Mouse (Mus musculus): ENCODE data around the gene Dmrta2. TPM values are rescaled to one million over a fixed set of nuclear protein-coding genes. Genes with fewer than 3 reads are reported as not detected.

Gene Dmrta2
- polyA plus RNA-seq, 1 experiment from 2014 or later, result not detected

DNA sequence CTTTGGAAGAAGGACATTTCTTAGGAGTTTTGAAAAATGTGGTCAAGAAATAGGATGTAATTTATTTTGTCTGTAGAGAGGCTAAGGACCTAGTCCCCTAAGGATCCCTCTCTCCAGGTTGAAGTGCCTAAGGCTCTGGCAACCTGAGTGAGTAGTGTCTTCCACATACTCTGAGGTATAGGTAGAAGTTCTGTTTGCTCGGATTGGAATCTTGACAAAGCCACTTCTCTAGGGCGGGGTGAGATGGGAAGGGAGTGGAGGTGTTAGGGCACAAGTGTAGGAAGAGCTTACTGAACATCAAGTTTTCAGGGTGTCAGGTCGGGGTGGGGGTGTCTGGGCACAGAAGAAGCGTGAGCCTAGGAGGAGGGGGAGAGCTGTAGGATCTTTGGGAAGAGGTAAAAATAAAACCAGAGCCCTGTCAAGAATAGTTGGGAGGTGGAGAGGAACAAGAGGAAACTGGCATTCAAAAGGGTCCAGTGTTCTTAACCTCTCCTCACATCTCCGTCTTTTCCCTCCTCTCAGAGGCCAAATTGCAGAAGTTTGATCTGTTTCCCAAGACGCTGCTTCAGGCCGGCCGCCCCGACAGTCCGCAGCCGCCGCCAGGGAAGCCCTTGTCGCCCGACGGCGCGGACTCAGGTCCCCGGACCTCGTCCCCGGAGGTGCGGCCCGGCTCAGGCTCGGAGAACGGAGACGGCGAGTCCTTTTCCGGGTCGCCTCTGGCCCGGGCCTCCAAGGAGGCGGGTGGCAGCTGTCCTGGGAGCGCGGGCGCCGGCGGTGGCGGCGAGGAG lies 3.4 kb downstream of the Dmrta2 start:
- peak overlapping the region; percentile 33; the same call in 1 of the 2 replicates for H3K4me3 ChIP-seq (replicated peaks)
- H3K9ac ChIP-seq, result no peak overlapping the region
- H3K9me3 ChIP-seq (replicated peaks), result no peaks in the 10 kb centered on the region
- WGBS (ENCODE audit: insufficient replicate concordance), result 2% methylated on average over 36 of the region's 37 CpGs
- no peak overlapping the region for H3K27ac ChIP-seq (replicated peaks)
- H3K4me2 ChIP-seq, result no peak overlapping the region
- H3K36me3 ChIP-seq (replicated peaks), result no peaks in the 10 kb centered on the region
- no peak for ATAC-seq (ENCODE audit: insufficient read depth)
- peaks cover 100% of the 10 kb centered on the region for H3K27me3 ChIP-seq
- peaks cover 25% of the 10 kb centered on the region for H3K4me1 ChIP-seq (replicated peaks)

DNA sequence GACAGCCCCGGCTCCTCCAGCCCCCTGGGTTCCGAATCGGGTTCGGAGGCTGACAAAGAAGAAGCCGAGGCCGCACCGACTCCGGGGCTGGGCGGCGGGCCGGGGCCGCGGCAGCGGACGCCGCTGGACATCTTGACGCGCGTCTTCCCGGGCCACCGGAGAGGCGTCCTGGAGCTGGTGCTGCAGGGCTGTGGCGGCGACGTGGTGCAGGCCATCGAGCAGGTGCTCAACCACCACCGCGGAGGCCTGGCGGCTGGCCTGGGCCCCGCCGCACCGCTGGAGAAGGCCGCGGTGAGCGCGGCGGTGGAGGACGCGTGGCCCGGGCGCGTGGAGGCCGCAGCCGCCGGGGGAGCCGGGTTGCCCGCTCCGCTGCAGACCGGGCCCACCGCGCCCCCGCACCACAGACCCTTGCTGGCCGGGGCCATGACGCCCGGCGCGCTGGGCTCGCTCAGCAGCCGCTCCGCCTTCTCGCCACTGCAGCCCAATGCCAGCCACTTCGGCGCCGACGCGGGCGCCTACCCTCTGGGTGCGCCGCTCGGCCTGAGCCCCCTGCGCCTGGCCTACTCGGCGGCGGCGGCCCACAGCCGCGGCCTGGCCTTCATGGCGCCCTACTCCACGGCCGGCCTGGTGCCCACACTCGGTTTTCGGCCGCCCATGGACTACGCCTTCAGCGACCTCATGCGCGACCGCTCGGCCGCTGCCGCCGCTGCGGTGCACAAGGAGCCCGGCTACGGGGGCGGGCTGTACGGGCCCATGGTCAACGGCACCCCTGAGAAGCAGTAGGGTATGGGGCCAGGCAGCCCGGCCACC lies 4.2 kb downstream of the Dmrta2 start:
- WGBS (ENCODE audit: insufficient replicate concordance), result 2% methylated on average over 82 of the region's 99 CpGs
- Histone ChIP-seq H3K4me3 (replicated peaks) (peak overlapping the region; percentile 33), H3K36me3 (replicated peaks) (no peaks in the 10 kb centered on the region), H3K27me3 (peaks cover 100% of the 10 kb centered on the region), H3K4me1 (replicated peaks) (peaks cover 25% of the 10 kb centered on the region), H3K9ac (no peak overlapping the region), H3K27ac (replicated peaks) (no peak overlapping the region), H3K4me2 (peak overlapping the region; percentile 53), H3K9me3 (replicated peaks) (no peaks in the 10 kb centered on the region)
- ATAC-seq (ENCODE audit: insufficient read depth), result no peak

DNA sequence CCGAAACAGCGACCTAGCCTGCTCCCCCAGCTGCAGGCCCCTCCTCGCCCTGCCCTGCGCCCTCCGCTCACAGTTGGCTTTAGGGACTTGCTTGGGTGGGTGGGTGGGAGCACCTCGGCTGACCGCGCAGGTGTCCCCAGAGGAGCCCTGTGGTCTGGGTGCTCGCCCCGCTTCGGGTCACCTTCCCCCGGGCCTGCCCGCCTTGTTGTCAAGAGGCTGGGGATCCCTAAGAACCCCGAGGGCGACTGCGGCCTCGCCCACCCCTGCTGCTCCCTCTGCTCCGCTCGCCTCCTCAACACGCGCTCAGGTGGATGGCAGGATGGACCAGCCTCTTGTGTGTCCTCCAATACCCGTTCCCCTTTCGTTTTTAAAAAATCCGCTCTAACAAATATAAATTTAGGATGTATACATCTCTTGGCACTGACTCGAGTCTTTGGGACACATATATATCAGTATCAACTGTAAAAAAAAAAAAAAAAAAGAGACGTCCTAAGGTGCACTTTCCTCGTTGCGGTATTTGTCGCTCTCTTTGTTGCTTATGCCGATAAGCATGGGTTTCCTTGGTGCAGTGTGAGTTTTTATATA lies 4.9 kb downstream of the Dmrta2 start:
- no peak overlapping the region for H3K9ac ChIP-seq
- H3K27me3 ChIP-seq, result peaks cover 100% of the 10 kb centered on the region
- H3K4me3 ChIP-seq (replicated peaks), result peak overlapping the region; percentile 33
- H3K4me2 ChIP-seq, result peak overlapping the region; percentile 53
- no peak for ATAC-seq (ENCODE audit: insufficient read depth)
- H3K27ac ChIP-seq (replicated peaks), result no peak overlapping the region
- peaks cover 25% of the 10 kb centered on the region for H3K4me1 ChIP-seq (replicated peaks)
- no peaks in the 10 kb centered on the region for H3K9me3 ChIP-seq (replicated peaks)
- H3K36me3 ChIP-seq (replicated peaks), result no peaks in the 10 kb centered on the region
- 3% methylated on average over 30 of the region's 30 CpGs for WGBS (ENCODE audit: insufficient replicate concordance)

DNA sequence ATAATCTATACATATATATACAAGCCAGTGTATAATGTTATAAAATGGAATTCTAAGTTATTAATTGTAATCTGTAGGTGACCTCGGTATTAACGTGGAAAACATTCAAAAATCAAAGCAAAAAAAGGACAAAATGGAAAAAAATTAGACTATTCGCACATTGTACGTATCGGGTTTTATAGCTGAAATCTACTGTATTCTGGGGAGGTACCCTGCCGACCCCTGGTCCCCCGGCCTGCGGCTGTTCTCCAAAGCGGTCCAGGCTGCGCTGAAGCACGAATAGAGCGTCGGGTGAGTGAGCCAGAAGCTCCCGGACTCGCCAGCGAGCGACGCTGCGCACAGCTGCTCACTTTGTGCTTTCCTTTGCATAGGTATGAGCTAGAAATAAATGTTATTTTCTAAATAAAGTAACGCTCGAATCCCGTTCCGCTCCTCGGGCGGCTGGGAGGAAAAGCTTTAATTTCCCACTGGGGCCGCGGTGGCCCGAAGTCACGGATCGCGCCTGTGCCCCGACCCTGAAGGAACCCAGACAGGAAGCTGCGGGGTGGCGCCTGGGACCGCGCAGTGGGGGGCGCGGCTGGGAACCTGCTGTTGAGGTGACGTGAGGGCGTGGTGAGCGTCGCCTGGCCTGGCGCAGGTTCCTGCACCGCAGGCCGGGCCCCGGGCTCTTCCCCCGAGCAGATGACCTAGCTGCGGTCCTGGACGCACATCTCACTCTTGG lies 5.6 kb downstream of the Dmrta2 start:
- Histone ChIP-seq H3K4me2 (peak overlapping the region; percentile 13; the same call in 1 of the 2 replicates), H3K4me3 (replicated peaks) (no peak overlapping the region), H3K4me1 (replicated peaks) (peaks cover 18% of the 10 kb centered on the region), H3K9ac (no peak overlapping the region), H3K27ac (replicated peaks) (no peak overlapping the region), H3K36me3 (replicated peaks) (no peaks in the 10 kb centered on the region), H3K9me3 (replicated peaks) (no peaks in the 10 kb centered on the region), H3K27me3 (peaks cover 100% of the 10 kb centered on the region)
- WGBS (ENCODE audit: insufficient replicate concordance), result 1% methylated on average over 49 of the region's 49 CpGs
- no peak for ATAC-seq (ENCODE audit: insufficient read depth)

DNA sequence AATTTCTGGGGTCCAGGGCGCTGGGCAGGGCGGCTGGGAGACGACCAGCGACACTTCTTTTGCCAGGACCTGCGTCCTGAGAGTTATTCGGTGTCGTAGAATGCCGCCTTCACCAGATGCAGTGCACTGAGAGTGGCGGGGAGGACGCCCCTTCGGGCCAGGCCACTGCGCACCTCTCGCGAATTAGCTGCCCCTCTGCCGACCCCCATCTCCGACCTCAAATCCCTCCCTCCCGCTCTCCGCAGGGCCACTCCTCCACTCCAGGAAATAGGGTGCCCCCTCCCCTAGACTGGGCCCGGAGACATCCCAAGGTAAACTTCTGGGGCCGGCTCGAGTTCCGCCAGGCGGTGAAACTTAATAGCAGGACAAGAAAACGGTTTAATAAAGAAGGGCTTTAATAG lies 6.2 kb downstream of the Dmrta2 start:
- H3K4me2 ChIP-seq, result no peak overlapping the region
- H3K9ac ChIP-seq, result no peak overlapping the region
- no peaks in the 10 kb centered on the region for H3K9me3 ChIP-seq (replicated peaks)
- no peaks in the 10 kb centered on the region for H3K36me3 ChIP-seq (replicated peaks)
- no peak overlapping the region for H3K4me3 ChIP-seq (replicated peaks)
- no peak for ATAC-seq (ENCODE audit: insufficient read depth)
- H3K27me3 ChIP-seq, result peaks cover 100% of the 10 kb centered on the region
- under 1% methylated on average over 24 of the region's 24 CpGs for WGBS (ENCODE audit: insufficient replicate concordance)
- no peak overlapping the region for H3K27ac ChIP-seq (replicated peaks)
- H3K4me1 ChIP-seq (replicated peaks), result peaks cover 16% of the 10 kb centered on the region

DNA sequence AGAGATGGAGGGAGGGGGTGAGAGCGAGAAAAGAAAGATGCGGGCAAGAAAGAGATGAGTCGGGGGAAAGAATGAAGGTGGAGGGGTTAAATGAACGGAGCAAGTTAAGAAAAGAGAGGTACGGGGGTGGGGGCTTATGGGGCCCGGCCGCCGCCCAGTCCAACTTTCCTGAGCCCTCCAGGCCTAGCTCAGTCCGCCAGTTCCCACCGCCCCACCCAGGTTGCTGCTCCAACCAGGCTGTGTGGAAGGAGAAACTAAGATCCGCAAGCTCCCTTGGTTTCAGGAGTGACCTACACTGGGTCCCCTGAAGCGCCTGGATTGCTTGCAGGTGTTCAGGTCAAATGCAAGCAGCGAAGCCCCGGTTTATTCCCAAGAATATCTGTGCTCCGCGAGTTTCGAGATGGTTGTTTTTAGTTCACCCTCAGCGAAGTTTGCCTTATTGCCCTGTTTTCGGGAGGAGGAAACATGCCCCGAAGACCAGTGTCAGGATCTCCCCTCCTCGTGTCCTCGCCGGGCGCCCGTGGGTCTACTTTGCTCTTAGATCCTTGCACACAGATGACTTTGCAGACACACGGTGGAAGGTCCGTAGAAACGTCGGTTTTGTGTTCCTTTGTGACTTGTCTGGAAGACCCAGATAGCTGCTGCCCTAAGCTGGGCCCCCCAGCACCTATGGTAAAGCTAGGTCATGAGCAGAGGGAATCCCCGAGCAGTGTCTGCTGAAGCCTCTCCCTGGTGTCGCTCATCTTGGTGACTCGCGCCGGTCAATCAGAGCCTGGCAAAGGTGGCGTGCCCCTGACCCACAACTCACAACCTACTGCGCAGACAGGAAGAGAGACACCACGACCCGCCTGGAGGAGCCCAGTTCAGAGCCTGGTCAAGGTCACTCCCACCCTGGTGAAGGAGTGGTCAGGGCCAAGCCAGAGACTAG lies 6.9 kb downstream of the Dmrta2 start:
- H3K27me3 ChIP-seq, result peaks cover 100% of the 10 kb centered on the region
- H3K9ac ChIP-seq, result no peak overlapping the region
- no peaks in the 10 kb centered on the region for H3K9me3 ChIP-seq (replicated peaks)
- no peaks in the 10 kb centered on the region for H3K36me3 ChIP-seq (replicated peaks)
- no peak overlapping the region for H3K27ac ChIP-seq (replicated peaks)
- H3K4me3 ChIP-seq (replicated peaks), result no peak overlapping the region
- H3K4me2 ChIP-seq, result no peak overlapping the region
- 3% methylated on average over 38 of the region's 38 CpGs for WGBS (ENCODE audit: insufficient replicate concordance)
- no peak for ATAC-seq (ENCODE audit: insufficient read depth)
- peaks cover 16% of the 10 kb centered on the region for H3K4me1 ChIP-seq (replicated peaks)

DNA sequence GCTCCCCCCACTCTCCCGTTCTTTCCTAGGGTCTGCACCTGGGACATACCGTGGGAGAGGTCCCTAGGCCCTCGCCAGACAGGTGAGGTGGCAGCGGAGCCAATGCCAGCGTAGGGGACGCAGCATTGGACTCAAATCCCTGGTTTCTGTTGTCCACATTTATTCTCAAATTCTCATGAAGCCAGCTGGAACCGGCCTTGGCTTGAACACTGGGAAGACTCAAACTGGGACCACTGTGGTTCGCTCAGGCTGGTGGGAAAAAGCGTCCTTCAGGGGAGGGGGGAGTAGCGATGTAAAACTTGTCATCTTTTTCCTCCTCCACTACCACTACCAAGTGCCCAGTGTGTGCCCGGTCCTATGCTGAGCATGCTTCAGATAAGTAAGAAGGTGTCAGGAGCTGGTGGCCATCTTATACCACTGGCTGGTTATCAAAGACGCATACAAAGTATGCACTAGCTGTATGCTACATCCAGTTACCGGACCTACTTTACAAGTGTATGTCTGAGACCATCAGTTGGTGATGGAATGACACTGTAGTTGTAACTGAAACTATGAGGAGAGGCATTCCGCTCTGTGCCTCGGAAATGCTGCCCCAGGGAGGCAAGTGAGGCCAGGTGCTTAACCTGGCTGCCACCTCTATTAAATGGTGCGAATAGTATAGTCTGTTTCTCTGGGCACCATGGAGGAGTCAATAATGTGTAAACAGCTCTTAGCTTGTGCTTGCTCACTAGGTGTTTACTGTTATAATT lies 7.7 kb downstream of the Dmrta2 start:
- Histone ChIP-seq H3K4me3 (replicated peaks) (no peak overlapping the region), H3K4me1 (replicated peaks) (peaks cover 16% of the 10 kb centered on the region), H3K4me2 (no peak overlapping the region), H3K9me3 (replicated peaks) (no peaks in the 10 kb centered on the region), H3K9ac (no peak overlapping the region), H3K27me3 (peaks cover 98% of the 10 kb centered on the region), H3K27ac (replicated peaks) (no peak overlapping the region), H3K36me3 (replicated peaks) (no peaks in the 10 kb centered on the region)
- no peak for ATAC-seq (ENCODE audit: insufficient read depth)
- 4% methylated on average over 16 of the region's 16 CpGs for WGBS (ENCODE audit: insufficient replicate concordance)

DNA sequence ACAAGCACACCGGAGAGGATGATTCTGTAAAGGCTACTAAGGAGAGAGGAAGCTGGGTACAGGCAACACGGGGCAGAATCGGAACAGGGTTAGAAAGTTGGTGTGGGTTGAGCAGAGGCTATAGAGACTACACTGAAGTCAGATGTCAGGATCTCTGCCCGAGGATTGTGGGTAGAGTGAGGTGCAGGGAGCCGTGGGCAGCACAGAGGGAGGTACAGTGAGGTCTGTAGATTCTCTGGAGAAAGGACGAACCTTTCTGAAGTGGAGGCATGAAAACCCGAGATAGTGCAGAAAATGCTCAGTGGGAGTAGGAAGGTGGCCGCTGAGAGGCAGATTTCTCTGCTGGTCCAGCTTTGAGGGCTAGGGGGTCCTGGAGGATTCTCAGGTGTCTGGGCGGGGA lies 8.4 kb downstream of the Dmrta2 start:
- Histone ChIP-seq H3K9ac (no peak overlapping the region), H3K36me3 (replicated peaks) (no peaks in the 10 kb centered on the region), H3K4me1 (replicated peaks) (peaks cover 16% of the 10 kb centered on the region), H3K27ac (replicated peaks) (no peak overlapping the region), H3K4me2 (no peak overlapping the region), H3K27me3 (peaks cover 96% of the 10 kb centered on the region), H3K9me3 (replicated peaks) (no peaks in the 10 kb centered on the region), H3K4me3 (replicated peaks) (no peak overlapping the region)
- WGBS (ENCODE audit: insufficient replicate concordance), result 2% methylated on average over 9 of the region's 9 CpGs
- ATAC-seq (ENCODE audit: insufficient read depth), result no peak

DNA sequence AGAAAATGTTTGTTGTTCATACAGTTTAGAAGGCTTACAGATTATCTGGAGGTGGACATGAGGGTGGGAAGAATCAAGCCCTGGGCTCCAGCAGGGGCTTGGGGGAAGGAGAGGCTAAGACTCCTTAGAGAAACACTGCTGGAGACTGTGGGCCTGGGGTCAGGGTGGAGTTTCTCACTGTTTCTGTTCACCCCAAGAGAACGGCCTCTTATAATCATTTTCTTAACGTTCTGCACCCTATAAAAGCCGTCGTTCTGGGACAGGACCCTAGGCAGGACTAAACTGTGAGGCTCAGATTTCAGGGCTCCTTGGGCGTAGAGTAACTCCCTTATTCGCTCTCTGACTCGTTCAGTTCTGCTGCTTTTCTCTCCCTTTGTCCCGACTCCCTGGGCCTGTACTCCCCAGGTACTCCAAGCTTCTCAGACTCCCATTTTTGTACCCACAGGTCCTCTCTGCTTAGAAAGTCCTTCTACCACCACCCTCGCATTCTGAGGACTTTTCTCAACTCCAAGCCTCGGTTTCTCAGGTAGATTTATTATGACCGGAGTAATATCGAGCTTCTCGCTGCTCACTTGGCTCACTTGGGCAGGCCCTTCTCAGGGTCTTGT lies 9.0 kb downstream of the Dmrta2 start:
- Histone ChIP-seq H3K4me3 (replicated peaks) (no peak overlapping the region), H3K9me3 (replicated peaks) (no peaks in the 10 kb centered on the region), H3K9ac (no peak overlapping the region), H3K4me2 (no peak overlapping the region), H3K36me3 (replicated peaks) (no peaks in the 10 kb centered on the region), H3K27ac (replicated peaks) (no peak overlapping the region), H3K27me3 (peaks cover 94% of the 10 kb centered on the region), H3K4me1 (replicated peaks) (peaks cover 12% of the 10 kb centered on the region)
- WGBS (ENCODE audit: insufficient replicate concordance), result 8% methylated on average over 13 of the region's 13 CpGs
- no peak for ATAC-seq (ENCODE audit: insufficient read depth)

All from liver, embryonic 15.5 days (tissue).